ENCODE assay signal across 7 mouse cellular contexts in genomic region chr16:96345117-96345516, GRCm38 (mm10).
A peak's percentile ranks its signal among the peaks of the same experiment; 100 is the strongest.
DNase-seq lines count a peak whose midpoint lies in the region; ATAC-seq lines count a peak whose summit lies in the region.

No protein-coding gene starts in this region.

- H3K4me1 ChIP-seq in intestine, embryonic 15.5 days (replicated peaks): 0 out of 2 replicates have a peak, but pooled peaks cover 4% of the 10 kb centered on the region
- peaks cover 4% of the 10 kb centered on the region; the same call in 1 of the 2 replicates for H3K4me1 ChIP-seq in midbrain, embryonic 14.5 days (ENCODE audit: control insufficient read depth, insufficient read depth, low read length)

- no peaks in the 10 kb centered on the region for H3K36me3 ChIP-seq in intestine, embryonic 15.5 days
- no peaks in the 10 kb centered on the region for H3K36me3 ChIP-seq in midbrain, embryonic 14.5 days (ENCODE audit: control insufficient read depth, insufficient read depth, low read length)

- no peak overlapping the region for H3K4me3 ChIP-seq in intestine, embryonic 15.5 days (replicated peaks)
- H3K4me3 ChIP-seq in midbrain, embryonic 14.5 days (replicated peaks; ENCODE audit: low read depth, low read length): no peak overlapping the region

- DNase-seq in adrenal gland, adult 2 months: peak; percentile 65
- peak; percentile 93 for DNase-seq in embryo, embryonic 10 days (ENCODE audit: low spot score)
- peak; percentile 25 for DNase-seq in gastrocnemius, postnatal 25 days
- DNase-seq in left cerebral cortex, postnatal 25 days (ENCODE audit: low spot score in 2 of 2): peak; percentile 83 to 88
- DNase-seq in midbrain, embryonic 14.5 days: peak; percentile 94
- peak; percentile 45 for DNase-seq in spleen, adult 12 weeks (ENCODE audit: low spot score)

- no peaks in the 10 kb centered on the region for H3K27me3 ChIP-seq in intestine, embryonic 15.5 days (replicated peaks)
- H3K27me3 ChIP-seq in midbrain, embryonic 14.5 days (ENCODE audit: control insufficient read depth, insufficient read depth, low read length): no peaks in the 10 kb centered on the region

- WGBS in intestine, embryonic 15.5 days: 4% methylated on average over 10 of the region's 10 CpGs
- 6% methylated on average over 10 of the region's 10 CpGs for WGBS in midbrain, embryonic 14.5 days

- no peak overlapping the region for H3K27ac ChIP-seq in intestine, embryonic 15.5 days
- no peak overlapping the region for H3K27ac ChIP-seq in midbrain, embryonic 14.5 days (replicated peaks; ENCODE audit: low read depth, low read length)

- intact Hi-C loops in left cerebral cortex, postnatal 25 days (cut with DNase I): loop anchor here (1.0 to 10.0 kb wide), 2 partner anchors 115 to 370 kb away; no protein-coding TSS in a partner anchor

- H3K9ac ChIP-seq in intestine, embryonic 15.5 days: no peak overlapping the region
- H3K9ac ChIP-seq in midbrain, embryonic 14.5 days (replicated peaks; ENCODE audit: low read length): no peak overlapping the region

- ATAC-seq in intestine, embryonic 15.5 days: peak; percentile 72
- ATAC-seq in midbrain, embryonic 14.5 days (ENCODE audit: low FRiP score, low TSS enrichment): peak; percentile 46; the same call in 1 of the 2 replicates

- H3K9me3 ChIP-seq in intestine, embryonic 15.5 days: no peaks in the 10 kb centered on the region
- H3K9me3 ChIP-seq in midbrain, embryonic 14.5 days (ENCODE audit: control insufficient read depth, low read length): no peaks in the 10 kb centered on the region

- no peak overlapping the region for H3K4me2 ChIP-seq in intestine, embryonic 15.5 days (replicated peaks)
- 0 out of 2 replicates have a peak overlapping the region, but pooled peaks have one; percentile 3 for H3K4me2 ChIP-seq in midbrain, embryonic 14.5 days (ENCODE audit: low read length)

Comparison
In these comparisons a context has a peak if more than half of its experiments do, and no peak if none do; other contexts are left out.
1. DNase-seq: peak in every context shown above with its lines; median percentile 94 in midbrain, embryonic 14.5 days; 93 in embryo, embryonic 10 days; 86 in left cerebral cortex, postnatal 25 days; 65 in adrenal gland, adult 2 months; 45 in spleen, adult 12 weeks; 25 in gastrocnemius, postnatal 25 days.